Mouse (Mus musculus) ES-E14 (cell line): ENCODE measurements at regions not wholly inside any gene's neighbourhood (a gene's known extent, or its start where the extent isn't known, plus 50 kb on each side); places are given as distances from the start of the nearest gene placed in this dataset.

Source experiments
- HCFC1 ChIP-seq: IDR thresholded peaks from 2 replicates; pipeline ENCODE4 v1.6.1; 2012; ENCODE audit warnings: low read length, inconsistent platforms, borderline replicate concordance; ENCODE audit not compliant: insufficient read depth
- ZC3H11A ChIP-seq: IDR thresholded peaks from 2 replicates; pipeline ENCODE4 v1.6.1; 2012; ENCODE audit warnings: low read depth, mild to moderate bottlenecking, inconsistent platforms, low read length, borderline replicate concordance

- no peak for TF ChIP-seq ZC3H11A
- no peak for TF ChIP-seq HCFC1
Measured at GRCm38 (mm10) chr15:31841519-31841918, 239.9 kb downstream of the Fam173b start.
